Mouse (Mus musculus): ENCODE measurements around the gene Hexa. TPM values are rescaled to one million over a fixed set of nuclear protein-coding genes. Genes with fewer than 3 reads are reported as not detected.

Gene Hexa
- polyA plus RNA-seq (2012; rRNA removed) = 45.1 and 81.2 TPM in 2 replicates

DNA sequence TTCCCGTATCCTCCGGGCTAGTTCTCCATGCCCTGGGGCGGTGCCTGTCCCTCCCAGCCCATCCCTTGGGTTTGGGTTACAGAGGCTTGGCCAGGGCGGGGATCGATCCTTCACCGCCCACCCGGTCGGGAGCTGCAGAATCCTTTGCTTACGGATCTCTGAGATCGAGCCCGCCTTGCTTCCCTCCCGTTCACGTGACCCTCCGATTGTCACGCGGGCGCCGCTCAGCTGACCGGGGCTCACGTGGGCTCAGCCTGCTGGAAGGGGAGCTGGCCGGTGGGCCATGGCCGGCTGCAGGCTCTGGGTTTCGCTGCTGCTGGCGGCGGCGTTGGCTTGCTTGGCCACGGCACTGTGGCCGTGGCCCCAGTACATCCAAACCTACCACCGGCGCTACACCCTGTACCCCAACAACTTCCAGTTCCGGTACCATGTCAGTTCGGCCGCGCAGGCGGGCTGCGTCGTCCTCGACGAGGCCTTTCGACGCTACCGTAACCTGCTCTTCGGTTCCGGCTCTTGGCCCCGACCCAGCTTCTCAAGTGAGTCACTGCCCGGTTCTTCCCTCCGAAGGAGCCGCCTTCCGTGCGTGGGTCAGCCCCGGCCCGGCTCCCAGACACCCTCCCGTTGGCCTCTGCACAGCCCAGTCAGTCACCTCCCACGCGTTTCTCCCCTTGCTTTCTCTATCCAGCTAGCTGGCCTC, at the start of gene Hexa, which contains the start of gene Tmem202:
Gene Hexa (plus strand): TSS at position 100 of the 697 bp plus-strand sequence.
Gene Tmem202 (minus strand): TSS at position 407 of the 697 bp plus-strand sequence.
- under 1% methylated on average over 53 of the region's 55 CpGs for WGBS
- H3K4me3 ChIP-seq (ENCODE audit: low read depth, low read length) = peak within 1 kb of the TSS; percentile 78
- H3K4me1 ChIP-seq (ENCODE audit: control insufficient read depth, insufficient read depth, insufficient read length, low read length) = peaks cover 25% of the 10 kb centered on the region; the same call in 1 of the 2 replicates
- no peaks in the 10 kb centered on the region for H3K36me3 ChIP-seq (ENCODE audit: control insufficient read depth, insufficient read depth, low read length)
- no peak; the same call in none of the 2 replicates for TF ChIP-seq POLR2A (IDR thresholded peaks at IDR 0.05; ENCODE audit: low read depth, low read length)
- TF ChIP-seq CTCF (IDR thresholded peaks at IDR 0.05; ENCODE audit: extremely low read depth, insufficient read length, insufficient replicate concordance, low read depth, low read length) = no peak
- H3K27me3 ChIP-seq (ENCODE audit: control insufficient read depth, insufficient read depth, low read length) = no peaks in the 10 kb centered on the region
- H3K27ac ChIP-seq (ENCODE audit: insufficient read depth, low read depth, low read length) = peak within 1 kb of the TSS; percentile 86

DNA sequence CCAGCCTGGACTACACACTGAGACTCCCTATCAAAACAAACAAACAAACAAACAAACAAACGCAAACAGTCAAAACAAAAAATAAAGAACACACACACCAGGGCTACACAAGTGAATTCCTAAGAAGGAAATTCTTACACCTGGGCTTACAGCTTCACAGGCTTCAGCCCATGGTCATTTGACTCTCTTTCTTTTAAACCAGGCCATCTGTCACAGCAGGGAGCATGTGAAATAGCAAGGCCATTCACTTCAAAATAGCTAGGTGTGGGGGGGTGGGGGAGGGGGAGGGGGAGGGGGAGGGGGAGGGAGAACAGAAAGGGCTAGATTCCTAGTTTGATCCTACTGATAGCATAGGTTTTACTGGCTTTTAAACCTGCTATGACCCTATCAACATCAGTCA, 31.2 kb upstream of the Hexa start:
- no peaks in the 10 kb centered on the region for H3K36me3 ChIP-seq (ENCODE audit: control insufficient read depth, insufficient read depth, low read length)
- no peak overlapping the region for H3K4me3 ChIP-seq (ENCODE audit: low read depth, low read length)
- peaks cover 1% of the 10 kb centered on the region; the same call in 1 of the 2 replicates for H3K4me1 ChIP-seq (ENCODE audit: control insufficient read depth, insufficient read depth, insufficient read length, low read length)
- 67% methylated on average over 1 of the region's 1 CpGs for WGBS
- no peaks in the 10 kb centered on the region for H3K27me3 ChIP-seq (ENCODE audit: control insufficient read depth, insufficient read depth, low read length)
- no peak for TF ChIP-seq CTCF (IDR thresholded peaks at IDR 0.05; ENCODE audit: extremely low read depth, insufficient read length, insufficient replicate concordance, low read depth, low read length)
- TF ChIP-seq POLR2A (IDR thresholded peaks at IDR 0.05; ENCODE audit: low read depth, low read length) = no peak
- H3K27ac ChIP-seq (ENCODE audit: insufficient read depth, low read depth, low read length) = no peak overlapping the region

DNA sequence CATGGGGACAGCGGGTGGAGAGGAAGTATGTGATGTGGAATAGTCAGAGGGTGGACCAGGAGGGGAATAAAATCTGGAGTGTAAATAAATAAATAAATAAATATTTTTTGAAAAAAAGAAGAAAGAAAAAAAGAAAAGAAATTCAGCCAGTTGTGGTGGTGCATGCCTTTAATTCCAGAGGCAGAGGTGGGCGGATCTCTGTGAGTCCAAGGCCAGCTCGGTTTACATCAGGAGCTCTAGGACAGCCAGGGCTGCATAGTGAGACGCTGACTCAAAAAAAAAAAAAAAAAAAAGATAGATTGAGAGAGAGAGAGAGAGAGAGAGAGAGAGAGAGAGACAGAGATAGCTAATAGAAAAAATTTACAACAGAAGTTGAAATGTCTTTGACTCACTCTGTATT, 27.0 kb upstream of the Hexa start:
- no peak overlapping the region for H3K27ac ChIP-seq (ENCODE audit: insufficient read depth, low read depth, low read length)
- 44% methylated on average over 4 of the region's 4 CpGs for WGBS
- TF ChIP-seq CTCF (IDR thresholded peaks at IDR 0.05; ENCODE audit: extremely low read depth, insufficient read length, insufficient replicate concordance, low read depth, low read length) = no peak
- TF ChIP-seq POLR2A (IDR thresholded peaks at IDR 0.05; ENCODE audit: low read depth, low read length) = no peak
- H3K27me3 ChIP-seq (ENCODE audit: control insufficient read depth, insufficient read depth, low read length) = no peaks in the 10 kb centered on the region
- H3K4me3 ChIP-seq (ENCODE audit: low read depth, low read length) = no peak overlapping the region
- H3K4me1 ChIP-seq (ENCODE audit: control insufficient read depth, insufficient read depth, insufficient read length, low read length) = no peaks in the 10 kb centered on the region
- no peaks in the 10 kb centered on the region for H3K36me3 ChIP-seq (ENCODE audit: control insufficient read depth, insufficient read depth, low read length)

DNA sequence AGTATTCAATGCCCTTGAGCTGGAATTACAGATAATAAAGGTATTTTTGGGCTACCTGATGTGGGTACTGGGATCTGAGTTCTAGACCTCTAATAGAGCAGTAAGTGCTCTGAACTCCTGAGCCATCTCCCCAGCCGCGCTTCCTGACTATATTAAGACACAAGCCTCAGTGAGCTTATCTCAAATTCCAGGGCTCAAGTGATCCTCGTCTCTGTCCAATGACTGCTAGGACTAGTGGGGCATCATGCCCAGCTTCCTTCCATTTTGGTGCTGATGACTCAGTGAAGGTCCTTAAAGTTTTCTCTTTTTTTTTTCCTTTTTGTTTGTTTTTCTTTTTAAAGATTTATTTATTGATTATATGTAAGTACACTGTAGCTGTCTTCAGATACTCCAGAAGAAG, 24.3 kb upstream of the Hexa start:
- H3K4me3 ChIP-seq (ENCODE audit: low read depth, low read length) = no peak overlapping the region
- no peaks in the 10 kb centered on the region for H3K4me1 ChIP-seq (ENCODE audit: control insufficient read depth, insufficient read depth, insufficient read length, low read length)
- no peak overlapping the region for H3K27ac ChIP-seq (ENCODE audit: insufficient read depth, low read depth, low read length)
- no peak for TF ChIP-seq CTCF (IDR thresholded peaks at IDR 0.05; ENCODE audit: extremely low read depth, insufficient read length, insufficient replicate concordance, low read depth, low read length)
- TF ChIP-seq POLR2A (IDR thresholded peaks at IDR 0.05; ENCODE audit: low read depth, low read length) = no peak
- no peaks in the 10 kb centered on the region for H3K36me3 ChIP-seq (ENCODE audit: control insufficient read depth, insufficient read depth, low read length)
- 34% methylated on average over 3 of the region's 3 CpGs for WGBS
- no peaks in the 10 kb centered on the region for H3K27me3 ChIP-seq (ENCODE audit: control insufficient read depth, insufficient read depth, low read length)

DNA sequence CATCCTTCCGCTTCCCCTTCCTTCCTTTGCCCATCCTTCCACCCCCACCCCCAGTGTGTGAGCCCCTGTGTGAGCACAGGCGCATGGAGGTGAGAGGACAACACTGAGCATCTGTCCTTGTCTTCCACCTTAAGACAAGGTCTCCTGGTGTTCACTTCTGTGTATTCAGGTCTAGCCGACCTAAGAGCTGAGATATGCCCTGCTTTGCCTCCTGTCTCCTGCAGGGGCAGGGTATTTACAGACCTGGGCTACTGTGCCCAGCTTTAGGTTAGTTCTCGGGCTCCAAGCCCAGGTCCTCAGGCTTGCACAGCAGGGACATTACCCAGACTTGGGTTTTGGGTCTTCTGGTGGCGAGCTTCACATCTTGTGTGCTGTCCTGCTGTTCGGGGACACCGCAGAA, 22.2 kb upstream of the Hexa start:
- H3K4me3 ChIP-seq (ENCODE audit: low read depth, low read length) = no peak overlapping the region
- no peak overlapping the region for H3K27ac ChIP-seq (ENCODE audit: insufficient read depth, low read depth, low read length)
- no peaks in the 10 kb centered on the region for H3K36me3 ChIP-seq (ENCODE audit: control insufficient read depth, insufficient read depth, low read length)
- TF ChIP-seq POLR2A (IDR thresholded peaks at IDR 0.05; ENCODE audit: low read depth, low read length) (no peak), CTCF (IDR thresholded peaks at IDR 0.05; ENCODE audit: extremely low read depth, insufficient read length, insufficient replicate concordance, low read depth, low read length) (no peak)
- H3K4me1 ChIP-seq (ENCODE audit: control insufficient read depth, insufficient read depth, insufficient read length, low read length) = no peaks in the 10 kb centered on the region
- 52% methylated on average over 7 of the region's 7 CpGs for WGBS
- H3K27me3 ChIP-seq (ENCODE audit: control insufficient read depth, insufficient read depth, low read length) = no peaks in the 10 kb centered on the region

DNA sequence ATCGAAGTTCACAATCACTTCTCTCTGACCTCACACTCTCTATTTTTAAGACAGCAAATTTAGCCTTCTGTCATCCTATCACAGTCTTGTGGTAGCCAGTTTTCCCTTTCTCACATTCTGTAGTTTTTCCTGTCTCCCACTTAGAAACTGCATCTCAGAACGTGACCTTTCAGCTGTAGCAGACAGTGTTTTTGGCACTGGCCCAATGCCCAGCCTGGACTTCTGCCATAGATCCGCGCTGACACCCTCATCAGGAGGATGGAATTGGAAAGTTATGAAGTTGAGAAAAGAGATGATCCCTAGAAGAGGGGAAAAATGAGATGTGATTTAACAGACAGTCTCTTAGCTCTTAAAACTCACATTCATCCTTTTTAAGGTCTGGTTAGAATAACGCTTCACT, 20.4 kb upstream of the Hexa start:
- Histone ChIP-seq H3K27ac (ENCODE audit: insufficient read depth, low read depth, low read length) (no peak overlapping the region), H3K36me3 (ENCODE audit: control insufficient read depth, insufficient read depth, low read length) (no peaks in the 10 kb centered on the region), H3K4me1 (ENCODE audit: control insufficient read depth, insufficient read depth, insufficient read length, low read length) (no peaks in the 10 kb centered on the region), H3K27me3 (ENCODE audit: control insufficient read depth, insufficient read depth, low read length) (no peaks in the 10 kb centered on the region), H3K4me3 (ENCODE audit: low read depth, low read length) (no peak overlapping the region)
- TF ChIP-seq POLR2A (IDR thresholded peaks at IDR 0.05; ENCODE audit: low read depth, low read length) (no peak), CTCF (IDR thresholded peaks at IDR 0.05; ENCODE audit: extremely low read depth, insufficient read length, insufficient replicate concordance, low read depth, low read length) (no peak)
- 43% methylated on average over 5 of the region's 5 CpGs for WGBS

DNA sequence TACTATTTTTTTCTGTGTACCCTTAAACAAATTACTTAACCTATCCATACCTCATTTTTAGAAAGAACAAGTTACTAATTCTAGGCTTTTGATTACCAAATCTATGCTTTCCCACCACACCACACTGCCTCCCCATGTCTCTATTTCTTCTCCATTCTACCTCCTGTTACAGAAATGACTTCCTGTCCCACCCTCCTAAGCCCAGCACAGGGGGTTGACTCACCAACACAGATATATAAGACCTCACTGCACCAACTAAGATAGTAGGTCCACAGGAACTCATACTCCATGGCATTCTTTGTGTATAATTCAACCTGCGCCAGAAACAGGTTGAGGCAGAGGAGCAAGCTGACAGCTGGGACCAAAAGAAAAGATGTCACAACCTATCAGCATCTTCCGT, 19.9 kb upstream of the Hexa start:
- 81% methylated on average over 2 of the region's 2 CpGs for WGBS
- no peak overlapping the region for H3K27ac ChIP-seq (ENCODE audit: insufficient read depth, low read depth, low read length)
- no peaks in the 10 kb centered on the region for H3K27me3 ChIP-seq (ENCODE audit: control insufficient read depth, insufficient read depth, low read length)
- H3K4me3 ChIP-seq (ENCODE audit: low read depth, low read length) = no peak overlapping the region
- H3K4me1 ChIP-seq (ENCODE audit: control insufficient read depth, insufficient read depth, insufficient read length, low read length) = no peaks in the 10 kb centered on the region
- TF ChIP-seq POLR2A (IDR thresholded peaks at IDR 0.05; ENCODE audit: low read depth, low read length) (no peak), CTCF (IDR thresholded peaks at IDR 0.05; ENCODE audit: extremely low read depth, insufficient read length, insufficient replicate concordance, low read depth, low read length) (no peak)
- no peaks in the 10 kb centered on the region for H3K36me3 ChIP-seq (ENCODE audit: control insufficient read depth, insufficient read depth, low read length)
